Mouse (Mus musculus) stomach, embryonic 15.5 days (tissue): ENCODE data around the gene Arhgap24. TPM values are rescaled to one million over a fixed set of nuclear protein-coding genes. Genes with fewer than 3 reads are reported as not detected.

ENCODE experiments used
- ATAC-seq: fragments of 200-750 bp; cut with Nextera tagmentation; 2 replicates; pipeline ENCODE4 v1.8.0; 2017; ENCODE audit warnings: low read depth, moderate number of reproducible peaks, moderate TSS enrichment; ENCODE audit not compliant: insufficient read depth, low FRiP score
- H3K27ac ChIP-seq: fragments of 300-500 bp; sonication (generic); 2 replicates; pipeline ENCODE4 v1.5.1; 2015; ENCODE audit warnings: mild to moderate bottlenecking, inconsistent platforms
- H3K27me3 ChIP-seq: fragments of 300-500 bp; sonication (generic); replicated peaks from 2 replicates; pipeline ENCODE4 v1.6.1; 2015; ENCODE audit warnings: inconsistent platforms
- H3K36me3 ChIP-seq: fragments of 300-500 bp; sonication (generic); 2 replicates; pipeline ENCODE4 v1.6.1; 2015; ENCODE audit warnings: inconsistent platforms
- H3K4me1 ChIP-seq: fragments of 300-500 bp; sonication (generic); 2 replicates; pipeline ENCODE4 v1.6.1; 2015; ENCODE audit warnings: inconsistent platforms
- H3K4me2 ChIP-seq: fragments of 300-500 bp; sonication (generic); 2 replicates; pipeline ENCODE4 v1.6.1; 2015; ENCODE audit warnings: mild to moderate bottlenecking, inconsistent platforms
- H3K4me3 ChIP-seq: fragments of 300-500 bp; sonication (generic); replicated peaks from 2 replicates; pipeline ENCODE4 v1.5.1; 2015; ENCODE audit warnings: inconsistent platforms
- H3K9ac ChIP-seq: fragments of 300-500 bp; sonication (generic); 2 replicates; pipeline ENCODE4 v1.6.1; 2015; ENCODE audit warnings: inconsistent platforms
- H3K9me3 ChIP-seq: fragments of 300-500 bp; sonication (generic); 2 replicates; pipeline ENCODE4 v1.6.1; 2016; ENCODE audit warnings: inconsistent platforms
- WGBS: fragments of 180-500 bp; shearing (Covaris S2); methylation state at CpG from one replicate; pipeline ENCODE4 v1.1.7; 2015; 5-methylcytosine and 5-hydroxymethylcytosine counted together
- polyA plus RNA-seq: library from polyadenylated mRNA; unstranded; fragments of >200 nt; fragmentation: Nextera tagmentation; extraction: Ambion mirVana; gene quantifications from 2 replicates; pipeline ENCODE4 v1.2.1, GENCODE M21; 2015

Gene Arhgap24
- polyA plus RNA-seq, 1 experiment from 2014 or later = 22.9 TPM

GRCm38 (mm10) chr5:102752308-102752663 lies 271.1 kb downstream of the Arhgap24 start:
- no peak for ATAC-seq
- H3K4me2 ChIP-seq = no peak overlapping the region
- H3K4me3 ChIP-seq = no peak overlapping the region
- H3K36me3 ChIP-seq = no peaks in the 10 kb centered on the region
- no peaks in the 10 kb centered on the region for H3K27me3 ChIP-seq
- no peaks in the 10 kb centered on the region for H3K9me3 ChIP-seq
- H3K4me1 ChIP-seq = 0 out of 2 replicates have a peak, but pooled peaks cover 10% of the 10 kb centered on the region
- WGBS = 10% methylated on average over 2 of the region's 2 CpGs
- no peak overlapping the region for H3K9ac ChIP-seq
- no peak overlapping the region for H3K27ac ChIP-seq

- H3K4me2 ChIP-seq = no peak overlapping the region
- 70% methylated on average over 6 of the region's 6 CpGs for WGBS
- no peak overlapping the region for H3K27ac ChIP-seq
- ATAC-seq = no peak
- no peaks in the 10 kb centered on the region for H3K4me1 ChIP-seq
- no peaks in the 10 kb centered on the region for H3K9me3 ChIP-seq
- no peak overlapping the region for H3K9ac ChIP-seq
- H3K36me3 ChIP-seq = no peaks in the 10 kb centered on the region
- H3K27me3 ChIP-seq = no peaks in the 10 kb centered on the region
- no peak overlapping the region for H3K4me3 ChIP-seq
Measured at GRCm38 (mm10) chr5:102757040-102757439, 275.8 kb downstream of the Arhgap24 start.

- no peaks in the 10 kb centered on the region for H3K9me3 ChIP-seq
- H3K27ac ChIP-seq = no peak overlapping the region
- no peak overlapping the region for H3K4me3 ChIP-seq
- no peaks in the 10 kb centered on the region for H3K27me3 ChIP-seq
- H3K4me2 ChIP-seq = no peak overlapping the region
- ATAC-seq = no peak
- H3K36me3 ChIP-seq = no peaks in the 10 kb centered on the region
- H3K4me1 ChIP-seq = peaks cover 6% of the 10 kb centered on the region; the same call in 1 of the 2 replicates
- 86% methylated on average over 10 of the region's 10 CpGs for WGBS
- H3K9ac ChIP-seq = no peak overlapping the region
Measured at GRCm38 (mm10) chr5:102765694-102766093, 284.5 kb downstream of the Arhgap24 start.

GRCm38 (mm10) chr5:102766311-102767057 lies 285.3 kb downstream of the Arhgap24 start:
- 80% methylated on average over 6 of the region's 6 CpGs for WGBS
- no peak for ATAC-seq

GRCm38 (mm10) chr5:102767058-102767444 lies 285.9 kb downstream of the Arhgap24 start:
- Histone ChIP-seq H3K27ac (no peak overlapping the region), H3K36me3 (no peaks in the 10 kb centered on the region), H3K4me1 (peaks cover 6% of the 10 kb centered on the region; the same call in 1 of the 2 replicates), H3K4me2 (no peak overlapping the region), H3K9me3 (no peaks in the 10 kb centered on the region), H3K4me3 (no peak overlapping the region), H3K9ac (no peak overlapping the region), H3K27me3 (no peaks in the 10 kb centered on the region)
- ATAC-seq = no peak
- WGBS = 85% methylated on average over 4 of the region's 4 CpGs

More at GRCm38 (mm10) chr5:102766311-102767057, 285.3 kb downstream of the Arhgap24 start:
- Histone ChIP-seq H3K27ac (no peak overlapping the region), H3K9me3 (no peaks in the 10 kb centered on the region), H3K4me1 (peaks cover 6% of the 10 kb centered on the region; the same call in 1 of the 2 replicates), H3K27me3 (no peaks in the 10 kb centered on the region), H3K36me3 (no peaks in the 10 kb centered on the region), H3K9ac (no peak overlapping the region), H3K4me2 (no peak overlapping the region), H3K4me3 (no peak overlapping the region)

- H3K36me3 ChIP-seq = no peaks in the 10 kb centered on the region
- 76% methylated on average over 7 of the region's 7 CpGs for WGBS
- no peaks in the 10 kb centered on the region for H3K9me3 ChIP-seq
- no peak overlapping the region for H3K4me3 ChIP-seq
- ATAC-seq = no peak
- peaks cover 6% of the 10 kb centered on the region; the same call in 1 of the 2 replicates for H3K4me1 ChIP-seq
- H3K4me2 ChIP-seq = no peak overlapping the region
- no peaks in the 10 kb centered on the region for H3K27me3 ChIP-seq
- H3K9ac ChIP-seq = no peak overlapping the region
- no peak overlapping the region for H3K27ac ChIP-seq
Measured at GRCm38 (mm10) chr5:102767822-102768221, 286.6 kb downstream of the Arhgap24 start.

GRCm38 (mm10) chr5:102768385-102769080 lies 287.3 kb downstream of the Arhgap24 start:
- peak overlapping the region; percentile 13; the same call in 1 of the 2 replicates for H3K27ac ChIP-seq
- H3K9ac ChIP-seq = no peak overlapping the region
- ATAC-seq = peak; percentile 76
- no peaks in the 10 kb centered on the region for H3K27me3 ChIP-seq
- H3K36me3 ChIP-seq = no peaks in the 10 kb centered on the region
- WGBS = 26% methylated on average over 12 of the region's 12 CpGs
- 0 out of 2 replicates have a peak overlapping the region, but pooled peaks have one; percentile 16 for H3K4me3 ChIP-seq
- no peaks in the 10 kb centered on the region for H3K9me3 ChIP-seq
- H3K4me1 ChIP-seq = peaks cover 6% of the 10 kb centered on the region; the same call in 1 of the 2 replicates
- peak overlapping the region; percentile 33 for H3K4me2 ChIP-seq

- no peaks in the 10 kb centered on the region for H3K27me3 ChIP-seq
- H3K27ac ChIP-seq = no peak overlapping the region; the same call in 1 of the 2 replicates
- WGBS = 39% methylated on average over 7 of the region's 7 CpGs
- no peaks in the 10 kb centered on the region for H3K9me3 ChIP-seq
- H3K4me3 ChIP-seq = no peak overlapping the region
- H3K4me1 ChIP-seq = peaks cover 6% of the 10 kb centered on the region; the same call in 1 of the 2 replicates
- no peak overlapping the region for H3K9ac ChIP-seq
- H3K36me3 ChIP-seq = no peaks in the 10 kb centered on the region
- no peak overlapping the region for H3K4me2 ChIP-seq
- no peak for ATAC-seq
Measured at GRCm38 (mm10) chr5:102770611-102771010, 289.4 kb downstream of the Arhgap24 start.

- Histone ChIP-seq H3K9me3 (no peaks in the 10 kb centered on the region), H3K36me3 (no peaks in the 10 kb centered on the region), H3K27me3 (no peaks in the 10 kb centered on the region), H3K4me3 (no peak overlapping the region), H3K27ac (no peak overlapping the region), H3K4me1 (no peaks in the 10 kb centered on the region), H3K4me2 (no peak overlapping the region), H3K9ac (no peak overlapping the region)
- 29% methylated on average over 4 of the region's 4 CpGs for WGBS
- no peak for ATAC-seq
Measured at GRCm38 (mm10) chr5:102774500-102774899, 293.3 kb downstream of the Arhgap24 start.

GRCm38 (mm10) chr5:102777255-102777654 lies 296.1 kb downstream of the Arhgap24 start:
- ATAC-seq = no peak
- Histone ChIP-seq H3K4me2 (no peak overlapping the region), H3K9ac (no peak overlapping the region), H3K9me3 (no peaks in the 10 kb centered on the region), H3K27me3 (no peaks in the 10 kb centered on the region), H3K27ac (no peak overlapping the region), H3K4me1 (no peaks in the 10 kb centered on the region), H3K4me3 (no peak overlapping the region), H3K36me3 (no peaks in the 10 kb centered on the region)
- 90% methylated on average over 9 of the region's 9 CpGs for whole genome bisulfite sequencing

- no peak overlapping the region for H3K4me3 ChIP-seq
- H3K4me1 ChIP-seq = no peaks in the 10 kb centered on the region
- H3K27ac ChIP-seq = no peak overlapping the region
- H3K36me3 ChIP-seq = no peaks in the 10 kb centered on the region
- H3K27me3 ChIP-seq = no peaks in the 10 kb centered on the region
- 80% methylated on average over 9 of the region's 9 CpGs for WGBS
- H3K9me3 ChIP-seq = no peaks in the 10 kb centered on the region
- no peak for ATAC-seq
- no peak overlapping the region for H3K4me2 ChIP-seq
- no peak overlapping the region for H3K9ac ChIP-seq
Measured at GRCm38 (mm10) chr5:102777852-102778251, 296.7 kb downstream of the Arhgap24 start.

GRCm38 (mm10) chr5:102778253-102778652 lies 297.1 kb downstream of the Arhgap24 start:
- ATAC-seq = no peak
- H3K4me3 ChIP-seq = no peak overlapping the region

More at GRCm38 (mm10) chr5:102778253-102778652, 297.1 kb downstream of the Arhgap24 start:
- Histone ChIP-seq H3K4me2 (no peak overlapping the region), H3K27ac (no peak overlapping the region), H3K4me1 (no peaks in the 10 kb centered on the region), H3K27me3 (no peaks in the 10 kb centered on the region), H3K9ac (no peak overlapping the region), H3K36me3 (no peaks in the 10 kb centered on the region), H3K9me3 (no peaks in the 10 kb centered on the region)
- 61% methylated on average over 5 of the region's 5 CpGs for WGBS
